ENCODE assay signal across 23 mouse cellular contexts in the genomic region with DNA sequence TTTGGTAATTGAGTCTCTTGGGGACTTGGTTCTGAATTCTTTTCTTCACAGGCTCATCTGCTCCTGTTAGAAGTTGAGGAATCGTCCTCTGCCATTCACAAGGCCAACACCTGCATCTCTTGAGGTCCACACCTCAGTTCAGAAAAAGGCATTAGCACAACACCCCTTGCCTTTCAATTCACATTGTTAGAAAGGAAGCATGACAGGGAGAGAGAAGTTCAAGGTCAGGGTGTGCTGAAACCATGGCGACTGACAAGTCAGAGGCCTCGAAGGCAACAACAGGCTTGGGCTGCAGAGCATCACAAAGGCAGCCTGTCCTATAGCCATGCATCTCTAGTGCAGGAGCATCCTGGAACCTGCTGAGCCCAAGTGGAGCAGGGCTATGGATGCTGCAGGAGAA.
"Had no signal": no experiment of that assay in that cellular context is flagged by ENCODE, and none has a peak within 500 bp of the region (broad histone marks: within the 10 kb centered on the region; RNA-seq: fewer than 3 reads in every experiment).

No protein-coding gene starts in this region.

- H3K4me1 ChIP-seq: embryonic facial prominence, embryonic 10.5 days; embryonic facial prominence, embryonic 15.5 days; forebrain, embryonic 10.5 days; forebrain, embryonic 12.5 days; forebrain, embryonic 13.5 days; forebrain, embryonic 15.5 days had no signal

- H3K9ac ChIP-seq: embryonic facial prominence, embryonic 12.5 days; embryonic facial prominence, embryonic 13.5 days; embryonic facial prominence, embryonic 15.5 days; forebrain, embryonic 12.5 days; forebrain, embryonic 13.5 days; forebrain, embryonic 15.5 days; forebrain, postnatal 0 days had no signal

- H3K4me3 ChIP-seq: embryonic facial prominence, embryonic 10.5 days; embryonic facial prominence, embryonic 12.5 days; embryonic facial prominence, embryonic 13.5 days; embryonic facial prominence, embryonic 15.5 days; erythroblast, embryonic 14.5 days; forebrain, embryonic 10.5 days; forebrain, embryonic 12.5 days; forebrain, embryonic 13.5 days; forebrain, embryonic 15.5 days; gastrocnemius, adult 2 months; heart, adult 2 months had no signal

- H3K27ac ChIP-seq: embryonic facial prominence, embryonic 10.5 days; embryonic facial prominence, embryonic 12.5 days; embryonic facial prominence, embryonic 13.5 days; embryonic facial prominence, embryonic 15.5 days; forebrain, embryonic 10.5 days; forebrain, embryonic 12.5 days; forebrain, embryonic 13.5 days; forebrain, embryonic 15.5 days; gastrocnemius, adult 2 months; heart, adult 2 months had no signal

- H3K27me3 ChIP-seq: embryonic facial prominence, embryonic 12.5 days; embryonic facial prominence, embryonic 13.5 days; forebrain, embryonic 12.5 days; forebrain, embryonic 13.5 days; forebrain, embryonic 15.5 days had no signal

- H3K9me3 ChIP-seq: embryonic facial prominence, embryonic 15.5 days; forebrain, embryonic 15.5 days had no signal

- H3K36me3 ChIP-seq: embryonic facial prominence, embryonic 10.5 days; embryonic facial prominence, embryonic 12.5 days; embryonic facial prominence, embryonic 13.5 days; embryonic facial prominence, embryonic 15.5 days; forebrain, embryonic 10.5 days; forebrain, embryonic 12.5 days; forebrain, embryonic 15.5 days had no signal

- DNase-seq: cerebellum, postnatal 10 days; cerebellum, postnatal 14 days; cerebellum, postnatal 25 days; cerebellum, postnatal 36 days; embryo, embryonic 11 days; forebrain, postnatal 0 days; gastrocnemius, adult 2 months; gastrocnemius, postnatal 10 days; gastrocnemius, postnatal 14 days; gastrocnemius, postnatal 25 days; gastrocnemius, postnatal 36 days; heart, adult 11 months; heart, adult 18-20 months; heart, adult 2 months had no signal
